Mouse (Mus musculus) embryonic fibroblast, embryonic 13.5 days (primary cell): ENCODE measurements at regions not wholly inside any gene's neighbourhood (a gene's known extent, or its start where the extent isn't known, plus 50 kb on each side); places are given as distances from the start of the nearest gene placed in this dataset.

ENCODE experiments used
- H3K27ac ChIP-seq: 2 replicates; pipeline ENCODE4 v1.5.1; 2012; ENCODE audit warnings: low read length, control low read depth, inconsistent platforms; ENCODE audit not compliant: insufficient read depth
- H3K4me1 ChIP-seq: 2 replicates; pipeline ENCODE4 v1.6.1; 2011; ENCODE audit warnings: low read length; ENCODE audit not compliant: control insufficient read depth, insufficient read depth
- H3K4me3 ChIP-seq: 2 replicates; pipeline ENCODE4 v1.5.1; 2011; ENCODE audit warnings: mild to moderate bottlenecking, control low read depth, low read length; ENCODE audit not compliant: insufficient read depth
- CTCF ChIP-seq: IDR thresholded peaks from 2 replicates; pipeline ENCODE4 v1.5.1; 2011; ENCODE audit warnings: mild to moderate bottlenecking, control low read depth, low read length, moderate library complexity, borderline replicate concordance; ENCODE audit not compliant: insufficient read depth
- POLR2A ChIP-seq: IDR thresholded peaks from 2 replicates; pipeline ENCODE4 v1.6.1; 2011; ENCODE audit warnings: low read depth, mild to moderate bottlenecking, control low read depth, low read length, moderate library complexity

DNA sequence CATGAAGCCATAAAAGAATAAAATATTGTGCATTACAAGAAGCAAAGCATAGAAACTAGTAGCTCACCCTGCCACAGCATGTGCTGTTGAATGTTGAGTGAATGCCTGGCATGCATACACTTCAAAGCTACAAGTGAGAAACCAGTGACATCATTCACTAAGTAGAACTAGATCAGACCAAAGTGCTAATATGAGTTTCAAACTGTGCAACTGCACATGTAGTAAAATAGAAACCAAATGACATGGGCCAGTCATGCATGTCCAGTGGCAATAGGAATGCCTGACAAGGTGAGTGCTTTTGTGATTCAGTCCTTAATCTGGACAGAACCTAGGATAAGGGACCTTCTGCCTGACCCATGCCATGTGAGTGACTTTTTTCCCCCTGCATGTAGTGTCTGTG is 111.3 kb upstream of the Cxxc4 start:
- Histone ChIP-seq H3K27ac (no peak overlapping the region), H3K4me3 (no peak overlapping the region), H3K4me1 (no peaks in the 10 kb centered on the region)
- TF ChIP-seq POLR2A (no peak), CTCF (no peak)

GRCm38 (mm10) chr3:134130412-134130811 is 105.9 kb upstream of the Cxxc4 start:
- H3K4me3 ChIP-seq = no peak overlapping the region
- H3K27ac ChIP-seq = no peak overlapping the region
- H3K4me1 ChIP-seq = no peaks in the 10 kb centered on the region
- TF ChIP-seq CTCF (no peak), POLR2A (no peak)

DNA sequence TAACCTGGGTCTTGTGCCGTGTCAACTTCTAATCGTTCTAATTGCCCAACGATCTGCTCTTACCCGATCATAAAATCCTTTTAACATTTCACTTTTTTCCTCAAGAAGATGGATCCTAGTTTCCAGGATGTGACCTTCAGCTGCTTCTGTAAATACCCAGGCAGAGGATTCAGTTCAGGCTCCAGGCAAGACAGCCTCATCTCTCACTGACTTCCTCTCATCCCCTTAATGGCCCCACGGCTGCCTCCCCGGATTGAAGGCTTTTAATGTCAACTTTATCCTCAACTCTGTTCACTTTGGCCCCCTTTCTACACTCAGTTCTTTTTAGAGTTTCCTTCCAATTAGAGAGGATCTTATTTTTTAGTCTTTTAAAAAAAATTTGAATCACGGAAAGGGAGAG is 91.0 kb upstream of the Cxxc4 start:
- Histone ChIP-seq H3K27ac (no peak overlapping the region), H3K4me1 (no peaks in the 10 kb centered on the region), H3K4me3 (no peak overlapping the region)
- no peak for TF ChIP-seq CTCF
- TF ChIP-seq POLR2A = no peak

DNA sequence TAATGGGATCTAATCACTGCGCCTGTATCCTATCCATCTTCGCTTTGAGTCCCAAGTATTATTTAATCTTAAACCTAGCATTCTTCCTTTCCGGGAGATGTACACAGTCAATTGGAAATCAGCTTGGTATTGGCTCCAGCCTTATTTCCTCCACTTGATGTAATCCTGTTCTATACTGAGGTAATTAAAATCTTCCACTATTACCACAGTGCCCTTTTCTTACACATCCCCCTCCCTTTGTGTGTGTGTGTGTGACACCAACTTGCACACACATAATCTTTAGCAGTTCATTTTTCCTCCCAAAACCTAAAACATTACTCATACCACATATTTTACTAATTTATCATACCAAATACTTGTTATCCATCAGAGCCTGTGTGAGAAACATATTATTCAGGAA is 90.3 kb upstream of the Cxxc4 start:
- no peak overlapping the region for H3K4me3 ChIP-seq
- H3K27ac ChIP-seq = no peak overlapping the region
- no peak for TF ChIP-seq POLR2A
- TF ChIP-seq CTCF = no peak
- H3K4me1 ChIP-seq = no peaks in the 10 kb centered on the region

- TF ChIP-seq POLR2A (no peak), CTCF (no peak)
- H3K27ac ChIP-seq = no peak overlapping the region
- H3K4me1 ChIP-seq = no peaks in the 10 kb centered on the region
- H3K4me3 ChIP-seq = no peak overlapping the region
Measured at GRCm38 (mm10) chr3:134146373-134147224, 89.7 kb upstream of the Cxxc4 start.

- no peak for TF ChIP-seq POLR2A
- no peak for TF ChIP-seq CTCF
- Histone ChIP-seq H3K4me3 (no peak overlapping the region), H3K27ac (no peak overlapping the region), H3K4me1 (no peaks in the 10 kb centered on the region; the same call in 1 of the 2 replicates)
Measured at GRCm38 (mm10) chr3:134162288-134162687, 74.0 kb upstream of the Cxxc4 start.

- Histone ChIP-seq H3K4me3 (no peak overlapping the region), H3K4me1 (no peaks in the 10 kb centered on the region; the same call in 1 of the 2 replicates), H3K27ac (no peak overlapping the region)
- no peak for TF ChIP-seq POLR2A
- TF ChIP-seq CTCF = no peak
Measured at GRCm38 (mm10) chr3:134169922-134170321, 66.4 kb upstream of the Cxxc4 start.

DNA sequence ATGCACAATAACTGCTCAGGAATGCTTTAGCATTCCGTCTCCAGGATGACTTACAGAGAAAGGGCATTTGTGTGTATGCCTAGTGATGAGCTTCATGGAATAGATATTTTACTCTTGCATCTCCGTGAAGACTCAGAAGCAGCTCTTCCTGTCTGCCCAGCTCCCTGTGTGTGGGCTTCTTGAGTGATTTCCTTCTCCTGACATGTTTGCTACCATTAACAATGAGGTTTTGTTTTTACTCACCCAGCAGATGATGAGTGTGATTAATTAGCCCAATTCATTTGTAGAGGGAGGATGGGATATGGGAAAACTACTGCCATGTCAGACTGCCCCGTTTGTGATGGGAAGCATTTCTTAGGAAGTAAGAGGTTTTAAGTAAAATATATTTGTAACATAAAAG is 63.9 kb upstream of the Cxxc4 start:
- H3K4me1 ChIP-seq = no peaks in the 10 kb centered on the region; the same call in 1 of the 2 replicates
- H3K4me3 ChIP-seq = no peak overlapping the region
- no peak for TF ChIP-seq POLR2A
- TF ChIP-seq CTCF = no peak
- no peak overlapping the region; the same call in 1 of the 2 replicates for H3K27ac ChIP-seq

GRCm38 (mm10) chr3:134178491-134179054 is 57.7 kb upstream of the Cxxc4 start:
- no peak for TF ChIP-seq POLR2A
- Histone ChIP-seq H3K27ac (no peak overlapping the region), H3K4me3 (no peak overlapping the region), H3K4me1 (no peaks in the 10 kb centered on the region)

DNA sequence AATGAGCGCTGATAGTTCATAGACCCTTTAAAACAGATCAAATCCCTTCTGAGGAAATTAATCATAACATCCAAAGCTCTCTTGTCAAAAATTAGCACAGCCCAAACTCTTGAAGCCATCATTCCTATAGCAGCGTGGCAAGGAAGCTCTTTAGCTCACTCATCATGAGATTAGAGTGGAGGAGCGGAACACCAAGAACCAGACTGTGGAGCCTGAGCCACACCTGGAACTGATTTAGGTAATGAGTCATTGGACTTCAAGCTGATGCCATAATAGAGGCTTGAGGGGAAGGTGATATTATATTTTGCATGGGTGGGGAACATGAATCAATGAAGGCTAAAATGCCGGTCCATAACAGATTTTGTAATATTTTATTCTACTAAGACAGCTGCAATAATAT is 52.2 kb upstream of the Cxxc4 start:
- no peak for TF ChIP-seq CTCF
- no peak for TF ChIP-seq POLR2A
- H3K4me1 ChIP-seq = peaks cover 4% of the 10 kb centered on the region; the same call in 1 of the 2 replicates
- no peak overlapping the region for H3K4me3 ChIP-seq
- no peak overlapping the region for H3K27ac ChIP-seq
